Mouse (Mus musculus) stomach, embryonic 16.5 days (tissue): ENCODE data around the gene St3gal2. TPM values are rescaled to one million over a fixed set of nuclear protein-coding genes. Genes with fewer than 3 reads are reported as not detected.
"Not testable (repeated sequence)": the region's sequence is repeated elsewhere in the genome, so short reads cannot be mapped to it uniquely, and the experiment has no call there.

Experiments used
- ATAC-seq: fragments of 200-750 bp; cut with Nextera tagmentation; 2 replicates; pipeline ENCODE4 v1.8.0; 2017; ENCODE audit warnings: moderate number of reproducible peaks, moderate TSS enrichment; ENCODE audit not compliant: insufficient read depth, low FRiP score
- H3K27ac ChIP-seq: fragments of 300-500 bp; sonication (generic); 2 replicates; pipeline ENCODE4 v1.5.1; 2014; ENCODE audit warnings: low read length
- H3K27me3 ChIP-seq: fragments of 300-500 bp; sonication (generic); 2 replicates; pipeline ENCODE4 v1.6.1; 2014; ENCODE audit warnings: low read length, control low read depth, mixed read lengths; ENCODE audit not compliant: control insufficient read depth, insufficient read depth
- H3K36me3 ChIP-seq: fragments of 300-500 bp; sonication (generic); 2 replicates; pipeline ENCODE4 v1.6.1; 2014; ENCODE audit warnings: low read length; ENCODE audit not compliant: control insufficient read depth, insufficient read depth
- H3K4me1 ChIP-seq: fragments of 300-500 bp; sonication (generic); 2 replicates; pipeline ENCODE4 v1.6.1; 2014; ENCODE audit warnings: low read length, control low read depth, mixed read lengths; ENCODE audit not compliant: control insufficient read depth, insufficient read depth
- H3K4me2 ChIP-seq: fragments of 300-500 bp; sonication (generic); 2 replicates; pipeline ENCODE4 v1.6.1; 2014; ENCODE audit warnings: low read depth, low read length, mixed read lengths
- H3K4me3 ChIP-seq: fragments of 300-500 bp; sonication (generic); replicated peaks from 2 replicates; pipeline ENCODE4 v1.5.1; 2014; ENCODE audit warnings: mild to moderate bottlenecking, low read length
- H3K9ac ChIP-seq: fragments of 300-500 bp; sonication (generic); 2 replicates; pipeline ENCODE4 v1.6.1; 2014; ENCODE audit warnings: low read length
- H3K9me3 ChIP-seq: fragments of 300-500 bp; sonication (generic); replicated peaks from 2 replicates; pipeline ENCODE4 v1.6.1; 2016; ENCODE audit warnings: low read length, control low read depth; ENCODE audit not compliant: control insufficient read depth
- WGBS: fragments of 180-500 bp; shearing (Covaris S2); extraction: QIAGEN DNeasy Blood & Tissue Kit; methylation state at CpG from one replicate; pipeline ENCODE4 v1.1.7; 2014; 5-methylcytosine and 5-hydroxymethylcytosine counted together
- polyA plus RNA-seq: library from polyadenylated mRNA; unstranded; fragments of >200 nt; fragmentation: Nextera tagmentation; extraction: Ambion mirVana; gene quantifications from 2 replicates; pipeline ENCODE4 v1.2.1, GENCODE M21; 2015

Gene St3gal2
- polyA plus RNA-seq, 1 experiment from 2014 or later: 17.0 TPM

DNA sequence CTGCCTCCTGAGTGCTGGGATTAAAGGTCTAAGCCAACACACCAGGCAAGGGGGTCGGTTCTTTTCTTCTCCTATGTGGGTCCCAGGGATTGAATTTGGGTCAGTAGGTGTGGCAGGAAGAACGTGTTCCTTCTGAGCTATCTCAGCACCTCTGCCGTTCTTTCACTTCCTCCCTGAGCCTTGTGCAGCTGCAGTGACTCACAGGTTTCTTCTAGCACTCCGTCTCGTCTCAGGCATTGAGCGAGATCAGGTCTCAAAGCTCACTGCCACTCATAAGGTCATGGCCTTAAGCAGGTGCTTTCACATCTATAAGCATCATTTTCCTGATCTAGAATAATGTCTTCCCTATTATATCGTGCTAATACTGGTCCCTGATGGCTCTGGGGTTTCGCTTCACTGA lies 35.1 kb downstream of the St3gal2 start:
- ATAC-seq: no peak
- 60% methylated on average over 8 of the region's 8 CpGs for WGBS
- Histone ChIP-seq H3K4me3 (no peak overlapping the region), H3K4me1 (no peaks in the 10 kb centered on the region), H3K9me3 (no peaks in the 10 kb centered on the region), H3K36me3 (0 out of 2 replicates have a peak, but pooled peaks cover 9% of the 10 kb centered on the region), H3K27me3 (no peaks in the 10 kb centered on the region), H3K4me2 (no peak overlapping the region), H3K27ac (no peak overlapping the region), H3K9ac (no peak overlapping the region)

DNA sequence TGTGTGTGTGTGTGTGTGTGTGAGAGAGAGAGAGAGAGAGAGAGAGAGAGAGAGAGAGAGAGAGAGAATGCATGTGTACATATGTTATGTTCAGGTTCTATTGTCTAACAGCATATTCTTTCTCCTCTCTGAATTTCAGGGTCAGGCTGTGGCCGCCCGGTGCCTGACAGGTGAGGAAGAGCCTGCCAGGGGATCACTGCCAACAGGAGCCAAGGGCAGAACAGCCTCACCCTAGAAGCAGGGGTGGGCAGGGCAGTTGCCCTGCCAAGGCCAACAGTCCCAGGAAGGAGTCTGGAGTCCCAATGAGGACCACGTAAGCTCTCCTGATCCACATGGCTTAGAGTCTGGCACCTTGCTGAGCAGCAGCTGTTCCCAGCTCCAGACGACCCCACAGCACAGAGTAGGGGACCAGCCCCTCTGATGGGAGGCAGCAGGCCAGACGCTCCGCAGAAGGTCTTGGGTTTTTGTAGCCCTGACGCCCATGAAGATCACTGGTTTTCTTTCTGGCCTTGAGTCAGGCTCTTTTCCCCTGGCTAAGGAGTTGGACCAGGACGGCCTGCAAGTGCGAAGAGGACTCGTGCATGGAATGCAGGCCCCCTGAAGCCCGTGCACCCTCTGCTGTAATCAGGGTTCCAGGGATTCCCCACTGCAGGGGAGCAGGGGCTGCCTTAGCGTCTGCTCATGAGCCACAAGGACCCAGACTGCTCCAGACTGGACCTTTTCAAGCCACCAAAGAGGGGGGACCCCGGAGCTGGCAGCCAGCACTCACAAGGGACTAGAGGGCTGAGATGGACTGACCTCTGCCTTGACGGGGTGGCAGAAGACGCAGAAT lies 37.1 kb downstream of the St3gal2 start:
- H3K4me2 ChIP-seq: no peak overlapping the region
- H3K9me3 ChIP-seq: no peaks in the 10 kb centered on the region
- H3K27me3 ChIP-seq: no peaks in the 10 kb centered on the region
- H3K4me1 ChIP-seq: no peaks in the 10 kb centered on the region
- H3K9ac ChIP-seq: no peak overlapping the region
- no peak overlapping the region for H3K27ac ChIP-seq
- 89% methylated on average over 15 of the region's 15 CpGs for WGBS
- ATAC-seq: no peak
- H3K36me3 ChIP-seq: 0 out of 2 replicates have a peak, but pooled peaks cover 9% of the 10 kb centered on the region
- no peak overlapping the region for H3K4me3 ChIP-seq

GRCm38 (mm10) chr8:110957471-110957870 lies 37.7 kb downstream of the St3gal2 start:
- Histone ChIP-seq H3K9me3 (no peaks in the 10 kb centered on the region), H3K27ac (no peak overlapping the region), H3K4me2 (no peak overlapping the region), H3K27me3 (no peaks in the 10 kb centered on the region), H3K36me3 (0 out of 2 replicates have a peak, but pooled peaks cover 9% of the 10 kb centered on the region), H3K9ac (no peak overlapping the region), H3K4me3 (no peak overlapping the region), H3K4me1 (no peaks in the 10 kb centered on the region)
- 91% methylated on average over 19 of the region's 19 CpGs for WGBS
- ATAC-seq: no peak

- H3K9me3 ChIP-seq: no peaks in the 10 kb centered on the region
- 0 out of 2 replicates have a peak, but pooled peaks cover 9% of the 10 kb centered on the region for H3K36me3 ChIP-seq
- H3K9ac ChIP-seq: no peak overlapping the region
- no peak overlapping the region for H3K27ac ChIP-seq
- no peaks in the 10 kb centered on the region for H3K4me1 ChIP-seq
- 88% methylated on average over 5 of the region's 5 CpGs for WGBS
- no peaks in the 10 kb centered on the region for H3K27me3 ChIP-seq
- no peak overlapping the region for H3K4me2 ChIP-seq
- ATAC-seq: no peak
- no peak overlapping the region for H3K4me3 ChIP-seq
These were observed 38.4 kb downstream of the St3gal2 start for GRCm38 (mm10) chr8:110958135-110958534.

- not testable (repeated sequence) for H3K9ac ChIP-seq, H3K27me3 ChIP-seq, ATAC-seq, H3K36me3 ChIP-seq, H3K4me2 ChIP-seq, H3K9me3 ChIP-seq, H3K4me3 ChIP-seq, H3K4me1 ChIP-seq, H3K27ac ChIP-seq
- WGBS: 91% methylated on average over 7 of the region's 7 CpGs
These were observed 38.8 kb downstream of the St3gal2 start for GRCm38 (mm10) chr8:110958553-110958952.

GRCm38 (mm10) chr8:110959071-110959780 lies 39.5 kb downstream of the St3gal2 start:
- H3K4me3 ChIP-seq: no peak overlapping the region
- H3K9me3 ChIP-seq: no peaks in the 10 kb centered on the region
- no peaks in the 10 kb centered on the region for H3K4me1 ChIP-seq
- H3K27ac ChIP-seq: no peak overlapping the region
- no peak for ATAC-seq
- H3K36me3 ChIP-seq: 0 out of 2 replicates have a peak, but pooled peaks cover 9% of the 10 kb centered on the region
- no peaks in the 10 kb centered on the region for H3K27me3 ChIP-seq
- H3K9ac ChIP-seq: no peak overlapping the region
- 94% methylated on average over 12 of the region's 12 CpGs for WGBS
- H3K4me2 ChIP-seq: no peak overlapping the region

GRCm38 (mm10) chr8:110959906-110960305 lies 40.2 kb downstream of the St3gal2 start:
- ATAC-seq: no peak
- Histone ChIP-seq H3K4me2 (no peak overlapping the region), H3K9ac (no peak overlapping the region), H3K9me3 (no peaks in the 10 kb centered on the region), H3K27me3 (no peaks in the 10 kb centered on the region), H3K36me3 (0 out of 2 replicates have a peak, but pooled peaks cover 9% of the 10 kb centered on the region), H3K4me1 (no peaks in the 10 kb centered on the region), H3K27ac (no peak overlapping the region), H3K4me3 (no peak overlapping the region)
- WGBS: 90% methylated on average over 6 of the region's 6 CpGs

DNA sequence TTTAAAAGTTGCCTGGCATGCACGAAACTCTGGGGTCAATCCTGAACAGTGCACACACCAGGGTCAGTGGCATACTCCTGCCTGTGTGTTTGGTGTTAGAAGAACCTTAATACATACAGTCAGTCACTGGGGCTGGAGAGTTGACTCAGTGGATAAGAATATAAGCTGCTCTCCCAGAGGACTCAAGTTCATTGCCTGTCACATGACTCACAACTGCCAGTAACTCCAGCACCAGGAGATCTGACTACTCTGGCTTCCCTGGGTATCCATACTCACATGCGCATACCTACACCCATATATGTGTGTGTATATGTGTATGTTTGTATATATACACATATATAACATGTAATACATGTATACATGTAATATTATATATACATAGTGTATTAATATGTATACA lies 43.3 kb downstream of the St3gal2 start:
- Histone ChIP-seq H3K4me2 (no peak overlapping the region), H3K27me3 (no peaks in the 10 kb centered on the region), H3K4me1 (peaks cover 9% of the 10 kb centered on the region), H3K9ac (no peak overlapping the region), H3K9me3 (no peaks in the 10 kb centered on the region), H3K4me3 (no peak overlapping the region), H3K27ac (no peak overlapping the region), H3K36me3 (no peaks in the 10 kb centered on the region)
- ATAC-seq: no peak
- WGBS: 89% methylated on average over 2 of the region's 2 CpGs

DNA sequence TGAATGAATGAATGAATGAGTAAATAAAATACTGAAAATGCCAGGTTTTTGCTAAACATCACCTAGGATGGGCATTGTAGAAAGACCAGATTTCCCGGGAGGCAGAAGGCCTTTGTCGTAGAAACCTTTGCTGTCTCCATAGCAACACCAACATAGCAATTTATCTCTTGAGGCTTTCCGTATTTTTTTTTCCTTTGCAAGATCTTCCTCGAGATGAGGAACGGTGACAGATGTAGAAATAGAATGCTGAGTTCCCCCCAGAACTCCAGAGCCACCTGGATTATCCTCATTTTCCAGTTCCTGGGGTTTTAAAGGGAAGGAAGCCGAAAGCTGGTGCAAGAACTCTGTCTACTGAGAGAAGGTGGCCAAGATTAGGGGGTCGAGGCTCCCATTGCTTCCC lies 44.9 kb downstream of the St3gal2 start:
- no peak for ATAC-seq
- Histone ChIP-seq H3K4me1 (peaks cover 9% of the 10 kb centered on the region), H3K9me3 (no peaks in the 10 kb centered on the region), H3K36me3 (no peaks in the 10 kb centered on the region), H3K4me2 (no peak overlapping the region), H3K9ac (no peak overlapping the region), H3K27me3 (no peaks in the 10 kb centered on the region), H3K27ac (no peak overlapping the region), H3K4me3 (no peak overlapping the region)
- WGBS: 67% methylated on average over 7 of the region's 7 CpGs
